Mouse (Mus musculus) layer of hippocampus, adult 11-12 months (tissue): ENCODE data around the gene Gm21954.

Experiments
- DNase-seq: peaks from one replicate; pipeline ENCODE4 v3.0.0; 2022; ENCODE audit warnings: low spot score

The Gm21954 gene

DNA sequence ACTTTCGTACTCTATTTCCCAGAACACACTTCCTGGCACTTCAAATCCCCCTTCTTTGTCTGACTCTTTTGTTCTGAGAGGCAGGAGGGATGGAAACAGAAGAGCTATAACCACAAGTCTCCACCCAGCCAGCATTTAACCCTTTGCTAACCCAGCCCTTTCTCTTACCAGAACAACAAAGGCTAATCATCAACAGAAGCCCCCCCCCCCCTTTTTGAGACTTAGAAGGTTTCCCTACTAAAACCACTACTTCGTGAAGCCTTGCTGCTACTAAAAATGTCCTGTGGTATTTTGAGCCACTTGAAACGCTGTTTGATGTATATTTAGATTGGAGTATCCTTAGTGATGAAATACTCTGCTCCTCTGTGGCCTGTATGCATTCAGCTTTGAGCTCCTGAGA, 52.7 kb downstream of the Gm21954 start:
- DNase-seq = no peak

DNA sequence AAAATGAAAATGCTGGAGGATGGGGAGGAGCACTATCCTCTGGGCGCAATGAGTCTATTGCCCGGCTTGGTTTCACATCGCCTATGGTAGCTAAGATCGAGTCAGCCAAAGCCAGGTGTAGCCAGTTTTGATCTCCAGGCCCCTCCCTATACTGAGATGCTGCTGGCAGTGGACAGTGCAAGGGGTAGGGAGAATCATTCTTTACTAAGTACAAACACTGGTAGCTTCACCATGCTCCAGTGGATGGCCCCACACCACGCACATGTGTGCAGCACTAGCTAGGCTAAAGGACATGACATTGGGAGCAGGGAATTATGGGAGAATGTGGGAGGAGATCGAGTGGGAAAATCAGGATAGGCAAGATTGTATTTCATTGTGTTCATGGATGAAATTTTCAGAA, 53.2 kb downstream of the Gm21954 start:
- DNase-seq = no peak

DNA sequence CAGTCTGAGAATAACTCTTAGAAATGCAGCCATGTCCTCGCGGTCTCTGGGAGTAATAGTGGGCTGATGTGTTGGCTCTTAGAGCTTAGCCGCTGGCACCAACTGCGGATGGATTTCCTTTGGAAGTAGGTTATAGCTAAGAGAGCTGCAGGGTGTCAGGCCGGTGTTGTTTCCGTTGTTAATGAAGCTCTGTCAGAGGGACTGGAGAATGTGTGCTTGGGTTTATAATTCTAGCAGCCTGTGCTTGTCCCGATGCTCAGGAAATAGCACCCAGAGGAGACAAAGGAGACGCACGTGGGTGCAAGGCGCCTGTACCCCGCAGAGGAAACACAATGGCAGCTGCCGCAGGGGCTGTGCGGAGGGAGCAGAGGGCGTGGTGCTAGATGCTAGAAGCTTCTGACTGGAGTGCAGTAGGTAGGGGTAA, 56.5 kb downstream of the Gm21954 start:
- DNase-seq = peak; percentile 61
